Mouse (Mus musculus) gastrocnemius, postnatal 4 days (tissue): ENCODE measurements around the gene Olfr512. TPM values are rescaled to one million over a fixed set of nuclear protein-coding genes. Genes with fewer than 3 reads are reported as not detected.

Source experiments
- DNase-seq, 2 experiments: peaks; one replicate each; pipeline ENCODE4 v3.0.0; 2021 to 2022; ENCODE audit warnings: low spot score in 2 of 2, mixed read lengths in 2 of 2
- long read RNA-seq, 2 experiments: library from polyadenylated mRNA; stranded (forward); transcript quantifications; one replicate each; pipeline ENCODE4 v2.0.0; 2021
- total RNA-seq, 2 experiments: library from RNA; stranded (reverse); gene quantifications; 2 replicates each; pipeline ENCODE4 v1.2.3; 2021

Gene Olfr512
- total RNA-seq, result not detected
- long read RNA-seq, experiment 1, result 0 reads
- long read RNA-seq, experiment 2, result 0 reads

DNA sequence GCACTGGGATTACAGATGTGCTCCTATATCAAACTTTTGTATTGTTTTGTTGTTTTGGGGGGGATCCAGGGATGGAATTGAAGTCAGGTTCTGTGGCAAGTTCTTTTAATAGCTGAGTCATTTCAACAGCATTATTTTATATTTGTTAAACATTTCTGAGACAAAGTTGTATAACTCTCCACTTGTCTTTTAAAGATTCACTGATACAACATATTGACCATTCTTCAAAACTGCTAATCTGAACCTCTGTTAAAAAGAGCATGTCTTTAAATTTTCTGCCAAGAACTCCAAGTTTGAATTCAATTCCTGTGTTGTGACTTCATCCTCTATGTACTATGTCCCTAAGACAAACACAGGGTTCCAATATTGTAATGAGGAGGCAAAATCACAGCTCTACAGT, at the start of gene Olfr512:
Gene Olfr512 (plus strand): TSS at position 301 of the 400 bp plus-strand sequence.
- DNase-seq, result no peak

DNA sequence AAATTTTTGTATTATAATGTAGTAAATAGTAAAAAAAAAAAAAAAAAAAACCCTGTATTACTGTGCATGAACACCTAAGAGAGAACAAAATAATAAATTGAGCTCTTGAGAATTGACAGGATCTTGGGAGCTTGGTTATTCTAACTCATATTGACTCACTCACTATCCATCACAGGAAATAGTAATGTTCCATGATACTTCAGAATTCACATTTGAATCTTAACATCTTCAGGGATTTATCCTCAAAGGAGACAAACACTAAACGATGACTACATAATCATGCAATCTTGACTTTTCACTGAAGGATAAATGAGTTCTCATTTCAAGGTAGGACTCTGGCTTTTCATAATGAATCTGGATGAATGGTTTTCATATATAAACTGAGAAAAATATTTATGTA, 47.0 kb upstream of the Olfr512 start, which contains the start of gene Olfr510:
Gene Olfr510 (plus strand): TSS at position 301 of the 400 bp plus-strand sequence.
- DNase-seq, result no peak

DNA sequence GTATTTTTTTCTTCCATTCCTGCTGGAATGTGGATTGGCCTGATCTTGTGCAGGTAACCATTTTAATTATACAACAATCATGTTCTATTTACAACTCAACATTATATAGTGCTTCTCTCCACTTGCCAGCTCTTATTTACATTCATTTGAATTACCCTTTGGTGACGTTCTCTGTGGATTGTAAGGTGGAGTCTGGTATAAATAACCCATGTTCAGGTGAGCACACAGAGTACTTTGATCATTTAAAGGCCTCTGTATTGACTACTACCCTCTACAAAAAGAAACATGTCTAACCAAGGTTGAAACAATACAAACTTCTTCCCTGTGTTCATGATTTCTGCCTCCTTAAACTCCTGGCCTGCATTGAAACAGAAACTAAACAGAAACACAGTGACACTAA, 42.1 kb upstream of the Olfr512 start:
- DNase-seq, result no peak

DNA sequence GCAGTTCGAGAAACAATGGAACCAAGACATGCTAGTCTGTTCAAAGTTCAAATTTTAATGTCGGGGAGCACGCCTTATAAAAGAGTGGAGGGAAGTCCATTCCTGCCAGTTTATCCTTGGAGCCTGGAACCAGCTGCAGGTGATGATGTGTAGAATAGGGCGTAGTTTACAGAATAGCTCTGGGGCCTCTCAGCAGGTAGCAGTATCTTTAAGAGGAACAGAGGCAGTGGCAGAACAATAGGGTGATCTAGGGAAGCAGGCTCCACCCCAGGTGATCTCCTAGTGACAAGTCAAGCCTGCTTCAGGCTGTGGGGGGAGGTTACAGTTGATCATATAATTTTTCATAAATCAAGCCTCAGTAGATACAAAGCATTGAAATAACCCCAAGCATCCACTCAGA, 34.2 kb upstream of the Olfr512 start:
- DNase-seq, result no peak

DNA sequence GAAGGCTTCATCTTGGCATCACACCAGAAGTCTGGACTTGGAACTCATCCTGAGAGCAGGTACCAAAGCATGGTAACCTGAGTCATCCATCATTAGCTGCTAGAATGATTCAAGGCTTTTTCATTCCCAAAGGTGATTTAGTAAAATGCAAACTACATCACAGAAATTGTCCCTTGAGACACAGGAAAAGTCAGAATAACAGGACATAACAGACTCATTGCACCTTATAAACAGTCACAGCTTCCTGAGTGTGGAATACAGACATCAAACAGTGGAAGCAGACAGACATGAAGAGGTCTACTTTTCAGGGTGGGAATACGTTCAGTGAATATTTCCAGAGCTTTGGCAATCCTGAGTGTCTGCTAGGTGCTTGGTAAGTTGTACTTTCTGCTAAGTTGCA, 37.6 kb downstream of the Olfr512 start, which contains the start of gene Olfr513:
Gene Olfr513 (plus strand): TSS at position 301 of the 400 bp plus-strand sequence.
- DNase-seq, result no peak

DNA sequence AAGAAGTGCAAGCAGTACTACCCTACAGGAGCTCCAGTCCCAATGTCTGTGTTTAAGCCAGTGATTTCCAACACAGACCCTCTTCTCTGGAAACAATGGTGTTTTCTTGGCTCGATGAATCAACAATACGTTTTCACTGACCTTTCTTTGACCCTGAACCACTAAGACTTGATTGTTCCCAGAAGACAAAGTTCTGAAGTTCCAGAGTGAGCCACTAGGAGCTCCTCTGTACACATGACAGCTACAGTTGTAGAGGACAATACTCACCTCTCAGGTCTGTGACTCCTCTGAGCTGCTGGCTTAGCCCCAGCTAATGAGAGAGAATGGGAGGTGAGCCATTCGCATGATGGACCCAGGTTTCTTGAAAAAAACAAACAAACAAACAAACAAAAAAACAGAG, 47.3 kb downstream of the Olfr512 start:
- DNase-seq, result no peak

Other genes starting within 250 kb of the Olfr512 start
- gene Olfr498, start 248.0 kb upstream of the Olfr512 start, total RNA-seq, result not detected
- not detected for gene Olfr502, start 188.3 kb upstream of the Olfr512 start, total RNA-seq
- gene Olfr503, start 168.8 kb upstream of the Olfr512 start, total RNA-seq, result not detected
- not detected for gene Olfr504, start 147.5 kb upstream of the Olfr512 start, total RNA-seq
- gene Olfr506, start 102.5 kb upstream of the Olfr512 start, total RNA-seq, result not detected
- gene Olfr507, start 91.5 kb upstream of the Olfr512 start, total RNA-seq, result not detected
- gene Olfr508, start 83.3 kb upstream of the Olfr512 start, total RNA-seq, result not detected
- gene Olfr509, start 61.4 kb upstream of the Olfr512 start, total RNA-seq, result not detected
- not detected for gene Olfr510, start 46.9 kb upstream of the Olfr512 start, total RNA-seq
- gene Olfr513, start 37.7 kb downstream of the Olfr512 start, total RNA-seq, result not detected
- not detected for gene Olfr514, start 112.7 kb downstream of the Olfr512 start, total RNA-seq
- gene Olfr516, start 137.2 kb downstream of the Olfr512 start, total RNA-seq, result not detected
- gene Olfr517, start 159.1 kb downstream of the Olfr512 start, total RNA-seq, result not detected
- gene Olfr518, start 171.7 kb downstream of the Olfr512 start, total RNA-seq, result not detected
- not detected for gene Olfr519, start 181.1 kb downstream of the Olfr512 start, total RNA-seq
- gene Nlrp10, start 216.9 kb downstream of the Olfr512 start, total RNA-seq, result under 1 TPM; 0.44 to 0.47 TPM
- gene Eif3f, start 221.1 kb downstream of the Olfr512 start, total RNA-seq, result 100 to 1,000 TPM; 163 to 167 TPM
- 1 to 10 TPM; 5.7 to 8.3 TPM for gene Tub, start 237.0 kb downstream of the Olfr512 start, total RNA-seq